Mouse (Mus musculus): ENCODE measurements around the gene Fryl.

Fryl gene

DNA sequence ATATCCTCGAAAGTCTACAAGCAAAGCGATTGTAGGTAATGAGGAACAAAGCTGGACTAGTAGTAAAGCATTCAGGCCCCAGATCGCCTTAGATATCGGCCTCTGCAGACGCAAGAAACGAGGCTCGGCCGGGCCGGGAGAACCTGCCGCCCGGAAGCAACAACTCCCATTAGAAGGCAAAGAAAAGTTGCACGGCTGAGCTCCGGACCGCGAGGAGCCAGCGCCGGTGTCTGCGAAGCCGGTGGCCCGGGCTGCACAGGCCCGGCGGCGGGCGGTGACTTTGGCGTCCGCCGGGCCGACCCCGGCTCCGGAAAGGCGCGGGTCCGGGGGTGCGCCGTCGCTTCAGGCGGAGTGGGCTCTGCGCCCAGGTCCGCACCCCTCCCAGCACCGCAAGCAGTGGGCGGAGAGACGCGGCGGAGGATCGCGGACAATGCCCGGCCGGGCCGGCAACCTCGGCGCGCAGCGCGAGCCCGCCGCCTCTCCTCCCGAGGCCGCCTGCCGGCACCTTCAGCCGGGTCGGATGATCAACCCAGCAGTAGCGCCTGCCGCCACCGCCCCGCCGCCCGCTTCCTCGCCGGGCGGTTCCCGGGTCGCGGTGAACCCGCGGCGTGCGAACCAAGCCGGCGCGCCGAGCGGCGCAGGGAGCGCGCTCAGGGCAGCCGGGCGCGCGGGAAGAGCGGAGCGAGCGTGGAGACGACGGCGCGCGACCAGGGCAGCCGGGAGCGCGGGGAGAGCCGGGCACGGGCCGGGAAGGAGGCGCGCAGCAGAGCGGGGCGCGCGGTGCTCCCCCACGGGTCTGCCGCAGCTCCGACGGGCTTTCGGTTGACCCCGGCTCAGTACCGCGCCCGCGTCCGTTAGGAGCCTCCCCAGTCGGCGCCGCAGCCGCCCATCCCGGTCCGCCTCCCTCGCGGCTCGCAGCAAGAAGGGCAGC, 833 bp downstream of the Fryl start:
- peak; percentile 56 for DNase-seq

DNA sequence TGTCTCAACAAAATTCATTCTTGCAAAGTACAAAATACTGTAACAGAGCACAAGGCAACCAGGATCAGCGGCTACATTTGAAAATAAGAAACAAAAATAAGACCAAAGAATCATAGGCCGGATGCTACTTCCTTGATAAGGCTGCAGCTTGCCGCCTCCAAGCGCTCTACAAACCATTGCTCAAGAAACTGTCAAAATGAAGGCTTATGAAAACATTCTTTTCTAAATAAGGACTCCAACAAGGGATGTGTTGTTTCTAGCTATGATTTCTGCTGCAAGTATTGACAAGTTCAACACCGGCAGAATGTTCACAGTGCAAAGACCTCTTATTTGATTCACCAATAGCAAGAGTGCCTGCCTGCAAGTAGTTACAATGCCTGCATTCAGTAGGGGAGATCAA, 1.8 kb downstream of the Fryl start:
- peak; percentile 38 for DNase-seq

- no peak for DNase-seq
Measured at GRCm38 (mm10) chr5:73252739-73253138, 3.7 kb downstream of the Fryl start.

GRCm38 (mm10) chr5:73249341-73249740, 7.1 kb downstream of the Fryl start:
- no peak for DNase-seq

- DNase-seq: no peak
Measured at GRCm38 (mm10) chr5:73248211-73248610, 8.2 kb downstream of the Fryl start.

- DNase-seq: no peak
Measured at GRCm38 (mm10) chr5:73246414-73246813, 10.0 kb downstream of the Fryl start.

GRCm38 (mm10) chr5:73244403-73244802, 12.0 kb downstream of the Fryl start:
- no peak for DNase-seq

DNA sequence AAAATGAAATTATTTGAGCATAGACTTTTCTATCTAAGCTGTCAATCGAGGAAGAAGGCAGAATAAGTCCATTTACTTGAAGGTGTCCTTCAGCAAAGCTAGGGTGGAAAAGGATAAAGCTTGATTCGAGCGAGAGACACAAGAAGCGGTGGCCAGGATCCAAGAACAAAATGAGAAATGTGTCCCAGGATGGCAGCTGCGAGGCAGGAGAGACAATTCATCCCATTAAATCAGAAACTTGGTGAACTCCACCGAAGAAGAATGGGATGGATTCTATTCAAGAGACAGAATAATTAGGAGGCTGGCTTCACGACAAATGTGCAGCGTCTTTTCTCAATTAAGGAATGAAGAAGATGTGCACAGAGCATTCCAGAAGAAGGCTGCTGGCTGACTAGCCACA, 14.5 kb downstream of the Fryl start:
- no peak for DNase-seq

DNA sequence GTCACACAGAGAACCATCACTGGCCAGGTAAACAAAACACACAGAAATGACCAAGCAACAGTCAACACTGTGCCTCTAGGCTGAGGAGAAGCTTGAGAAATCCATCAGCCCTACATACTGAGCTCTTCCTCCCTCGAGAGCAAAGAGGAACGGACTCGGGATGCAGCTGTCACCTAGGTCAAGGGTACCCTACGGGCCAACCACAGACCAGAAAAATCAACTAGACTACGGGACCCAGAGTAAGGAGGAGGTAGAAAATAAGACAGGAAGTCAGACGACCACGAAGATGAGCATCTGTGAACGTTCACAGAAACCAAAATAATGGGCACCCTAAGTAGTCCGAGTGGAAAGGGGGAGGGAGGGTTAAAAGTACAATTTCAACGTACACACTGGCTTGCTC, 15.1 kb downstream of the Fryl start:
- DNase-seq: no peak

DNA sequence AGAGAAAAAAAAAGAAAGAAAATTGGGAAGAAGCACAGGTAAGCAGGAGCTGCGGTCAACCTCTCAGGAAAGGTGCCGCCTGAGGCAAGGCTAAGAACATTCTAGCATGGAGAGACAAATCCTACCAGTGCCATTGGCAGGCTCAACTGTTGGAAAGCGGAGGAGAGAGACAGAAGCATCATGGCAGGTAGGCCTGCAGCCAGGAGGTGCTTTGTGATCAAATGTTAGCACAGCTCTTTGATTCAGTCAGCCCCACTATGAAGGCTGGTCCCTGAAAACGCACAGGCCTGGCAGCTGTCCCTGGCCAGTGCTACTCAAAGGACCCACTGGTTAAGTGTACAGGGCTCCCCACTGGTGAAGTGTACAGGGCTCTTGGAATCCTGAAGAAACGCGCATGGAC, 16.0 kb downstream of the Fryl start:
- no peak for DNase-seq

- no peak for DNase-seq
Measured at GRCm38 (mm10) chr5:73236894-73237334, 19.5 kb downstream of the Fryl start.

DNA sequence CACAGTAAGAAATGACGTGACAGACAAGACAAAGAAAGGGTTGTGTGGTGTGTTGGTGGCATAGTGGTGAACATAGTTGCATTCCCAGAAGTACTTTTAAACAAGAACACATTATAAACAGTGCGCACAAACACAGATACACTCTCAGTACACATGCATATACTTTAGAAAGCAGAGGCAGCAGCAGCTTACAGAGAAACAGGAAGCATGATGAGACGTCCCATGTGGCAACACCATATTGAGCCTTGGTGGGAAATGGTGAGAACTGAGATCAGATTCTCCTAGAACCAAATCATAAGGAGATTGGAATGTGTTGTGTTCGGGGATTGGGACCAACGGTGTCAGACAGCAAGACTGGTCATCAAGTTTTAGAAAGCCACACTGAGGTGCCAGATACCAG, 21.2 kb downstream of the Fryl start:
- DNase-seq: no peak

- DNase-seq: no peak
Measured at GRCm38 (mm10) chr5:73233018-73233881, 23.2 kb downstream of the Fryl start.

- DNase-seq: no peak
Measured at GRCm38 (mm10) chr5:73232267-73232666, 24.2 kb downstream of the Fryl start.

DNA sequence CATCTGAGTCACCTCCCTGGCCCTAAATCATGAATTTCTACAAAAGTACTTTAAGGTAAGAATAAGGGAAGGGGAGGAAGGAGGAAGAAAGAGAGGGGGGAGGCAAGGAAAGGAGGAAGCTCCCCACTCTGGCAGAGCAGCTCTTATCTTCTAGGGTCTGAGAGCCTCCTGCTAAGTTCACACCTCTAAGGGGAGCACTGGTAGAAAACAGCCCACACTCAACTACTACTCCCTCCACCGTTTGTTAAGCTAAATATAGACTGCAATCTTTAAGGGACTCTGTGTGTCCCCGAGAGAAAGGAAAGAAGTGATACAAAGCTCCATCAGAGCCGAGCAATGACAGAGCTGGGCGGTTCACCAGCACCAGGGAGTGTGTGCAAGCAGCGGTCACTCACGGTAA, 24.6 kb downstream of the Fryl start:
- DNase-seq: no peak

DNA sequence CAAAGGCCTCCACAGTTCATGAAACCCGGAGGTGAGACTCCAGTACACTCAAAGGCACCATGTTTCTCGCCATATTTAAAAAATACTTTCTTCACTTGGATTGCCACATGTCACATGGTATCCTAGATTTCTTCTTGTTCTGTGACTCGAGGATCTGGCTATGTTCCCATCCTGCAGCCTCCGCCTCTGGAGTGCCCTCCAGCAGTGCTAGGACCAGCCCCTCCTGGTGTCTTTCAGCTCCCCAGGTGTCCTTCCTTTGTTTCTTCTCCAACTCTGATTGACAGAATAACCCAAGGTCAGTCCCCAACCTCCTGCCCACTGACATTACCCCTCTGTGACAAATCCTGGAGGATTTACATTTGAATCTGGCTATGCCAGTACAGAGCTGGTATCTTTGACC, 26.2 kb downstream of the Fryl start:
- DNase-seq: no peak

DNA sequence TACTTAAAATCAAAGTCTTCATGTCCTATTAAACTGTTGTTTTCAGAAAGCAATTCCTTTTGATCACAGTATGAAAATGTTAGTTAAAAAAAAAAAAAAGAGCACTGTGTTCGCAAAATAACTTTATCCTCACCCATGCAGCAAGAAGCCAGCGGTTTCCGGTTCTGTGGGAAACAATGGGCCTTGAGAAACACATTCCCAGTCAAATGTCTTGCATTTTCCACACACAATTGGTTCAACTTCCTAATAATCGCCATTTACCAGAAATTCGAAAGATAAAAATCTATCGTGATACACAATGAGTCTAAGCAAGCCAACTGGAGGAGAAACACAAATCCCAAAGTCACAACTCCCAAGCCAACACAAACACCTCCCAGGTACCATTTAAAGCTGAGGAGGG, 27.0 kb downstream of the Fryl start:
- peak; percentile 44 for DNase-seq

DNA sequence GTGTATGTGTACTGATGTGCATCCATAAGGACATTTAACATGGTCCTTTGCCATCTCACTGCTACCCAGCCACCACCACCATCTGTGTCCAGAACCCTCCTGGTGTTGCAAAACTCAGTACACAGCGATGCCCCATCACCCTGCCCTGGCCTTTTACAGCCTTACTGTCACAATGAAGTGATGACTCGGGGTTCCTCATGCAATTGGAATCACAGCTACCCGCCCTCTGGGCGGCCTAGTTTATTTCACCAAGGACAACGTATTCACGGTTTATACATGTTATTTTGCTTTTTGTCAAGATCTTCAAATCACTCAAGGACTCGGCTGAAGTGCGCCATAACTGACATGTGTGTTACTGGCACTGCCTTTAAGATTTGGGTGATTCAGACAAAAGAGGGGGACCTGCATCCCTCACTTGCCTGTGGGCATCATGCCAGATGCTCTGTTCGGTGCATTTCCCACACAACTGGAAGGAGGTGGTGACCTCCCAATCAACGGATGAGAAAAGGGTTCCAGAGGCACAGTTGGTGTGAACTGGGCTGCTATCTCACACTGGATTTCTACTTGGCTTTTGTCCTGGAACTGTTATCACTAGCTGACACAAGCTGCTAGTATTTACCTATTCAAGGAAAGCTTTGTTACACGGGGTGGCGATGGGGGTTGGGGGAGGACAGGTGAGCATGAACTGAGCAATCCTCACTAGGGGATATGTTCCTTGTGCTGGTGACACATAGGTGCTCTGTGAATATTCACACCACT, 27.9 kb downstream of the Fryl start:
- DNase-seq: no peak

- no peak for DNase-seq
Measured at GRCm38 (mm10) chr5:73227518-73228101, 28.8 kb downstream of the Fryl start.

DNA sequence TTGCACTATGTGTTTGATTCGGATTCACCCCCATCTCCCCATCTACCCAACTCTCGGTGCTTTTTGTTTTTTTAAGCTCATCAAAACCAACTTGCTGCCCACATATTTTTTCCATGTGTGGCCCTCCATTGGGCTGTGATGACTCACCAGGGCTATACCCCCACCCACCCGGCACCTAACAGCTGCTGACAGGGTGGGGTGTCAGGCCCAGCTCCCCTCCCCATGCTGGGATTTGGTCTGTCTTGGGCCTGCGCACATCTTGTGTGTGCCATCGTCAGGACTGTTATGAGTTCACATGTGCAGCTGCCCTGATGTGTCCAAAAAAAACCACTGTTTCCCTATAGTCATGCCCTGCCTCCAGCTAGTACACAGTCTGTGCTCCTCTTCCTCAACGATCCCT, 33.4 kb downstream of the Fryl start:
- DNase-seq: no peak

- DNase-seq: no peak
Measured at GRCm38 (mm10) chr5:73222397-73222796, 34.0 kb downstream of the Fryl start.

GRCm38 (mm10) chr5:73221826-73222225, 34.6 kb downstream of the Fryl start:
- DNase-seq: no peak

DNA sequence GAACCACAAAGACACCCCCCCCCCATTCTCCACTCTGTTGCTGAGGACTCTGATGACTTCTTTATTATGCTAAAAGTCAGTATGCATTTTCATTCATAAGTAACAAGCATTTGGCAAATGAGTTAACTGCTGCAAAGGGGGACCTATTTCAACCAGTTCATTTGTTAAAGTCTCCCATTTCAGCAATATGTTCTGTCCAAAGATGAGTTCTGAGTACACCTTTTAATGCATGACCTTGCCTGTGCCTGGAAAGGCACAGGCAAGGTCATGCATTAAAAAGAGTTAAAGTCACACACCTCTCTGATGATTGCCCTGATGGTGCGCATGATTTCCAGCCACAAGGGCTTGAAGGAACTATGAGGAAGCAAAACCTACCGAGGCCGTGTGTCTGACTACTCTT, 36.7 kb downstream of the Fryl start:
- no peak for DNase-seq

Data from kidney, adult 9 months (tissue).